Mouse (Mus musculus) kidney, adult 2 months (tissue): ENCODE data around the gene Pax6. TPM values are rescaled to one million over a fixed set of nuclear protein-coding genes. Genes with fewer than 3 reads are reported as not detected.

ENCODE experiments used
- DNase-seq: peaks from one replicate; pipeline ENCODE4 v3.0.0; 2021
- H3K27ac ChIP-seq: fragments of 200-500 bp; 2 replicates; pipeline ENCODE4 v1.5.1; 2012; ENCODE audit warnings: low read depth, low read length, control low read depth, inconsistent platforms; ENCODE audit not compliant: insufficient read depth
- H3K27me3 ChIP-seq: fragments of 200-500 bp; replicated peaks from 2 replicates; pipeline ENCODE4 v1.6.1; 2012; ENCODE audit warnings: mild to moderate bottlenecking, moderate library complexity, low read length, inconsistent platforms; ENCODE audit not compliant: control insufficient read depth, insufficient read depth
- H3K36me3 ChIP-seq: fragments of 200-500 bp; 2 replicates; pipeline ENCODE4 v1.6.1; 2012; ENCODE audit warnings: mild to moderate bottlenecking, moderate library complexity, low read length, inconsistent platforms; ENCODE audit not compliant: control insufficient read depth, insufficient read depth
- H3K4me1 ChIP-seq: fragments of 200-500 bp; 2 replicates; pipeline ENCODE4 v1.6.1; 2011; ENCODE audit warnings: low read length; ENCODE audit not compliant: control insufficient read depth, insufficient read depth
- H3K4me3 ChIP-seq: fragments of 200-500 bp; 2 replicates; pipeline ENCODE4 v1.5.1; 2011; ENCODE audit warnings: mild to moderate bottlenecking, low read depth, low read length, control low read depth; ENCODE audit not compliant: insufficient read depth
- CTCF ChIP-seq: fragments of 200-500 bp; conservative IDR thresholded peaks from 2 replicates; pipeline ENCODE4 v1.5.1; 2011; ENCODE audit warnings: low read depth, mild to moderate bottlenecking, control low read depth, low read length, moderate library complexity, mixed read lengths; ENCODE audit not compliant: insufficient read depth, insufficient read length
- POLR2A ChIP-seq: fragments of 200-500 bp; IDR thresholded peaks from one replicate; pipeline ENCODE4 v1.6.1; 2011; ENCODE audit warnings: low read depth, low read length, control low read depth
- WGBS: fragments of 180-500 bp; shearing (Covaris S2); methylation state at CpG from one replicate; pipeline ENCODE4 v1.1.7; 2018; 5-methylcytosine and 5-hydroxymethylcytosine counted together
- polyA plus RNA-seq: library from polyadenylated mRNA; depleted of rRNA; stranded (reverse); fragments of >200 nt; gene quantifications from 2 replicates; pipeline ENCODE4 v1.2.3, GENCODE M21; 2012

Gene Pax6
- polyA plus RNA-seq, 1 experiment, result not detected

GRCm38 (mm10) chr2:105661623-105662066, 7.1 kb upstream of the Pax6 start:
- H3K27me3 ChIP-seq, result peaks cover 19% of the 10 kb centered on the region
- no peak overlapping the region for H3K4me3 ChIP-seq
- H3K36me3 ChIP-seq, result no peaks in the 10 kb centered on the region
- H3K27ac ChIP-seq, result no peak overlapping the region
- no peaks in the 10 kb centered on the region for H3K4me1 ChIP-seq
- DNase-seq, result no peak
- TF ChIP-seq POLR2A, result no peak
- no peak for TF ChIP-seq CTCF
- 2% methylated on average over 18 of the region's 18 CpGs for WGBS

GRCm38 (mm10) chr2:105662121-105662520, 6.6 kb upstream of the Pax6 start:
- TF ChIP-seq POLR2A, result no peak
- no peak for TF ChIP-seq CTCF
- Histone ChIP-seq H3K4me1 (no peaks in the 10 kb centered on the region), H3K36me3 (no peaks in the 10 kb centered on the region), H3K27me3 (peaks cover 19% of the 10 kb centered on the region), H3K27ac (no peak overlapping the region), H3K4me3 (no peak overlapping the region)
- 7% methylated on average over 16 of the region's 16 CpGs for WGBS
- DNase-seq, result no peak

- Histone ChIP-seq H3K4me3 (no peak overlapping the region), H3K27ac (no peak overlapping the region), H3K4me1 (no peaks in the 10 kb centered on the region), H3K27me3 (peaks cover 16% of the 10 kb centered on the region), H3K36me3 (no peaks in the 10 kb centered on the region)
- 12% methylated on average over 7 of the region's 7 CpGs for WGBS
- DNase-seq, result no peak
- TF ChIP-seq CTCF (no peak), POLR2A (no peak)
Observed at GRCm38 (mm10) chr2:105662606-105663005, 6.1 kb upstream of the Pax6 start.

DNA sequence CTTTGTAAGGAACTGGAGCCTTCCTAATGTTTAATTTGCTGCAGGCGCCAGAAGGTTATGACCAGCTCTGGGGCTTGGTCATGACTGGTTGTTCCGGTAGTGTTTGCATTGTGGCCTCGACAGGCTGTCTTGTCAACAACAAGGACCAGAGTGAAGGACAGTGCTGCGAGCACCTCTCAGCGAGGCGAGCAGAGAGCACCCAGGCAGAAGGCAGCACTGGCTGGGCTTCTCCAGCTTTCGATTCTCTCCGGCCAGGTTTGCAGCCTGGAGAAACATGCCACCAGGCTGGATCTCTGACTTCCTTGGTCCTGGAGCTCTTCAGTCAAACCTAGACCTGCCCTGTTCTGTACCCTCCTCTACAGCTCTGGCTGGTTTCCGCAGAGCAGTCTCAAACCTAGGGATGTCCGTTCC, 5.6 kb upstream of the Pax6 start:
- no peak overlapping the region for H3K4me3 ChIP-seq
- 6% methylated on average over 10 of the region's 10 CpGs for WGBS
- no peak for DNase-seq
- H3K36me3 ChIP-seq, result no peaks in the 10 kb centered on the region
- TF ChIP-seq CTCF, result no peak
- TF ChIP-seq POLR2A, result no peak
- no peak overlapping the region for H3K27ac ChIP-seq
- H3K4me1 ChIP-seq, result no peaks in the 10 kb centered on the region
- H3K27me3 ChIP-seq, result peaks cover 16% of the 10 kb centered on the region

DNA sequence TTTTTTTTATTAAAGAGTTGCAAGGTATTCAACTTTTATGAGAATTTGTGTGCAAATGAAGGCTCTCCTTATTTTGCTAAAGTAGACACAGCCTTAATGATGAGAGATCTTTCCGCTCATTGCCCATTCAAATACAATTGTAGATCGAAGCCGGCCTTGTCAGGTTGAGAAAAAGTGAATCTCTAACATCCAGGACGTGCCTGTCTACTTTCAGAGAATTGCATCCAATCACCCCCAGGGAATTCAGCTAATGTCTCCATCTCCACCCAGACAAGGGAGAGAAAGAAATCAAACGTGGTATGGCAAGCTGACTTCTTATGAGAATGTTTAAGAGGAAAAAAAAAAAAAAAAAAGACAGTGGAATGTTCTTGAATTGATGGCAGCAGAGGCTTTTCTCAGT, 3.7 kb upstream of the Pax6 start:
- Histone ChIP-seq H3K36me3 (no peaks in the 10 kb centered on the region), H3K27ac (no peak overlapping the region), H3K27me3 (peaks cover 17% of the 10 kb centered on the region), H3K4me3 (no peak overlapping the region), H3K4me1 (no peaks in the 10 kb centered on the region)
- DNase-seq, result no peak
- TF ChIP-seq CTCF (no peak), POLR2A (no peak)
- WGBS, result 8% methylated on average over 5 of the region's 5 CpGs

GRCm38 (mm10) chr2:105665491-105666250, 3.0 kb upstream of the Pax6 start:
- H3K27ac ChIP-seq, result no peak overlapping the region
- no peak for DNase-seq
- no peaks in the 10 kb centered on the region for H3K36me3 ChIP-seq
- H3K4me1 ChIP-seq, result no peaks in the 10 kb centered on the region
- H3K4me3 ChIP-seq, result no peak overlapping the region
- H3K27me3 ChIP-seq, result peaks cover 16% of the 10 kb centered on the region
- 9% methylated on average over 5 of the region's 5 CpGs for WGBS
- TF ChIP-seq CTCF, result no peak
- no peak for TF ChIP-seq POLR2A

DNA sequence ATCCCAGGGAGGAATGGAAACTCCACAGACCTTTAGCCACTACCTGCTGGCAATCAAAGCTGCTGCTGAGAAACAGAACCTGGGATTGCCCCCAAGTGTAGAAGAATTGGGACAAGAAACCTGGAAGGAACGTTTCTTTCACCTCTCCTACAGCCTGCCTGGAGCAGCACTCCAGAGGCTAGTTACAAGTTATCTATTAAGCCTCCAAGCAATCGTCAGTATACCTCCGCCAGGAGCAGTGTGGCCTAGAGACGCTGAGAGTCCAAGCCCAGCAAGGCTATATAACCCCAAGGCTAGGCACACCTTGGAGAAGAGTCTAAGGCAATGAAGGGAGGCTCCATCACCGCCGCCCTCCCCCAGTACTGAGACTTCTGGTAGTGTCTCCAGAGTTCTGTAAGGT, 2.4 kb upstream of the Pax6 start:
- Histone ChIP-seq H3K27me3 (peaks cover 15% of the 10 kb centered on the region), H3K27ac (no peak overlapping the region), H3K4me3 (no peak overlapping the region), H3K36me3 (no peaks in the 10 kb centered on the region), H3K4me1 (no peaks in the 10 kb centered on the region)
- TF ChIP-seq CTCF, result no peak
- TF ChIP-seq POLR2A, result no peak
- 6% methylated on average over 6 of the region's 6 CpGs for WGBS
- no peak for DNase-seq
